Mouse (Mus musculus) Patski (cell line): ENCODE data around the gene Trnau1ap. TPM values are rescaled to one million over a fixed set of nuclear protein-coding genes. Genes with fewer than 3 reads are reported as not detected.
A peak's percentile ranks its signal among the peaks of the same experiment; 100 is the strongest.
"Not testable (repeated sequence)": the region's sequence is repeated elsewhere in the genome, so short reads cannot be mapped to it uniquely, and the experiment has no call there.

Experiments used
- ATAC-seq: fragments of 100-300 bp; one replicate; pipeline ENCODE4 v1.8.0; 2021
- CTCF ChIA-PET: fragments of 350-600 bp; sonication (Branson Sonifier 250); formaldehyde crosslinking; loops from one replicate; lab custom pipeline; 2022; ENCODE audit warnings: inconsistent platforms; lab: Charles Lee
- POLR2A ChIA-PET: fragments of 350-600 bp; sonication (Branson Sonifier 250); formaldehyde crosslinking; loops from one replicate; lab custom pipeline; 2022; ENCODE audit warnings: antibody characterized with exemption, inconsistent platforms; lab: Charles Lee
- DNase-seq: peaks from one replicate; pipeline ENCODE4 v3.0.0-alpha.2; 2011; ENCODE audit warnings: low read depth, low spot score
- H3K27me3 ChIP-seq: fragments of 371-371 bp; one replicate; pipeline ENCODE4 v1.5.1; 2021
- CTCF ChIP-seq: fragments of 100-300 bp; IDR thresholded peaks from one replicate; pipeline ENCODE4 v1.5.1; 2021
- in situ Hi-C: fragments of 300-500 bp; cut with MboI; formaldehyde crosslinking; loops from 3 replicates; pipeline ENCODE4 v1.11.1; 2018; ENCODE audit warnings: low pct_unique_long_range_greater_than_20kb, mixed read lengths
- polyA plus RNA-seq: library from polyadenylated mRNA; unstranded; gene quantifications from one replicate; pipeline ENCODE4 v1.2.3, GENCODE M21; 2021

The Trnau1ap gene
- polyA plus RNA-seq, 1 experiment from 2014 or later = 28.9 TPM

DNA sequence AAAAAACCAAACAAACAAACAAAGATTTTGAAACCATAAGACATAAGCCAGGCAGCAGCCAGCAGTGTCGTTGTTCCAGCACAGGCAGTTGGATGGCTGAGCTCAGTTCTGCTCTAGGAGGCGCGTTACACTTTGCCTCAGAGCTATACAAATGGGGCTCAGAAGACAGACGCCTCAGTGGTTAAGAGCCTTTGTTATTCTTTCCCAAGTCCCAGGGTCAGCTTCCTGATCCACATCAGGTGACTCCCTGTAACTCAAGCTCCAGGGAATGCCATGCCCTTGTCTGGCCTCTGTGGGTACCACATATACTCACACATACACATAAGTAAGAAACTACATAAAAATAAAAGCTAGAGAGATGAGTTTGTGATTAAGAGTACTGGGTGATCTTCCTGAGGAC is 38.3 kb downstream of the Trnau1ap start:
- POLR2A ChIA-PET = interaction anchor here (0.6 to 1.6 kb wide), 2 partner anchors 17 to 19 kb away, joined by 4 to 7 read pairs; partner anchors contain the start of gene Taf12
- DNase-seq (no peak), ATAC-seq (no peak)
- TF ChIP-seq CTCF = no peak
- no peaks in the 10 kb centered on the region for H3K27me3 ChIP-seq
- in situ Hi-C loops = loop anchor here (10.0 kb wide), 1 partner anchor 224 kb away; the partner anchor contains the start of gene Sesn2
- CTCF ChIA-PET = interaction anchor here (0.9 to 1.0 kb wide), 2 partner anchors 26 to 54 kb away, joined by 3 read pairs; no protein-coding TSS in a partner anchor

DNA sequence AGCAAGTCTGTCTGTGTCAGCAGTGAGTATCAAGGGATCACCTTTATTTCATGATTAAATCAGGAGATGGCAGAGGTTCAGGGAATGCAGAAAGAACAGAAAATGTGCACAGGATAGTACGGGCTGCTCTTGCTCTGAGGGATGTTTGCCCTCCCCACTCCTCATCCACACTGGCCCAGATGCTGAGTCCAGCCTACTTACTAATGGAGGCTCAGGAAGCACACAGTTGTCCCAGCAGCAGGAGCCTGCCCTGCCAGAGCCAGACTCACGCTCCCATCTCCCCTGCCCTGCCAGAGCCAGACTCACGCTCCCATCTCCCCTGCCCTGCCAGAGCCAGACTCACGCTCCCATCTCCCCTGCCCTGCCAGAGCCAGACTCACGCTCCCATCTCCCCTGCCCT is 40.5 kb downstream of the Trnau1ap start:
- in situ Hi-C loops, DNase-seq, CTCF ChIA-PET, POLR2A ChIA-PET, H3K27me3 ChIP-seq, ATAC-seq: not testable (repeated sequence)

DNA sequence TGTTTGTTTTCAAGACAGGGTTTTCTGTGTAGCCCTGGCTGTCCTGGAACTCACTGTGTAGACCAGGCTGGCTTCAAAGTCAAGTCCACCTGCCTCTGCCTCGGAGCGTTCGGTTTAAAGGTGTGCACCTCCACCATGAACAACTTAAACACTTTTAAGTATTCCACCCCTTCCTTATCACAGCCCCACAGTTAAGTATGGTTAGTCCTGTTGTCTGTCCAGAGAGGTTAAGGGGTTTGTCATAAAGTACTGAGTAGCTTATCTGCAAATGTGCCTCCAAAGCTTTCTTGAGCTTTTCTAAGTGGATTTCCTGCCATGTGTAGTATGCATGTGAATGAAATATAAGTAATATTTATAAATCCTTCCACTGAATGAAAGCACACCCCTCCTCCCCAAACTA is 53.4 kb downstream of the Trnau1ap start:
- no peak for TF ChIP-seq CTCF
- CTCF ChIA-PET = no interaction called here
- no peak for ATAC-seq
- in situ Hi-C loops = no loop called here
- no peak for DNase-seq
- POLR2A ChIA-PET = no interaction called here
- no peaks in the 10 kb centered on the region for H3K27me3 ChIP-seq

DNA sequence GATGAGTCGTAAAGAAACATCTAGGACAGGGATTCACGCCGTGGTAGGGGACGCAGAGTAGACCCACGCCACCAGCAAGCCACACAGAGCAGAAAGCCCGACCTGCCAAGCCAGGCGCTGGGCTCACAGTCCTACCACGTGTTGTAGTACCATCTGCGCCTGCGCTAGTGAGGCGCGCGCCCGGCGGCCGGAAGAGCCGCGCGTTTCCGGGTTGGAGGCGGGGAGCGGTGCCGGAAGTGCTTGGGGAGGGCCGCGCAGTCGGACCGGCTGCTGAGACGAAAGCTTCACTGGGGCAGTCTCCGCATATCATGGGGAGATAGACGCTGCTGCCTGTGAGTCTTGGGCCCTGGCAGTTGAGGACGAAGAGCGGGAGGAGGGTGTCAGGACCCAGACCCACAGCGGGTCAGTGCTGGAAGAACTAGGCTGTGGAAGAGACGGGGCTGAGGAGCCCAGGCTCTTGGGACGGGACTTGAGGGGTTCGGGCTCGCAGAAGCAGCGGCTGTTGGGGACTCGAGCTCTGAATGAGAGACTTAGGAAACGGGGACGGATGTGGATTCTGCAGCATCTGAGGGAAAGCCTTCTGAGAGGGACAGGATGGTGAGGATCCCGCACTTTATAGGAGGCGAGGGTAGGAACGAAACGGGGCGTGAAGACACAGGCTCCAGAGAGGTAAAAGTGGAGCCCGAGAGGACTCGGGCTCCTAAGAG is 55.0 kb downstream of the Trnau1ap start, which contains the start of gene Taf12:
Taf12 (plus strand) TSS at position 220 of the 707 bp plus-strand sequence.
- TF ChIP-seq CTCF = no peak
- no peaks in the 10 kb centered on the region for H3K27me3 ChIP-seq
- in situ Hi-C loops = no loop called here
- ChIA-PET POLR2A (interaction anchor here (0.6 to 1.7 kb wide), 5 partner anchors 17 to 240 kb away, joined by 3 to 4 read pairs (median 4); no protein-coding TSS in a partner anchor), CTCF (no interaction called here)
- DNase-seq = peak; percentile 48
- ATAC-seq = peak; percentile 84

DNA sequence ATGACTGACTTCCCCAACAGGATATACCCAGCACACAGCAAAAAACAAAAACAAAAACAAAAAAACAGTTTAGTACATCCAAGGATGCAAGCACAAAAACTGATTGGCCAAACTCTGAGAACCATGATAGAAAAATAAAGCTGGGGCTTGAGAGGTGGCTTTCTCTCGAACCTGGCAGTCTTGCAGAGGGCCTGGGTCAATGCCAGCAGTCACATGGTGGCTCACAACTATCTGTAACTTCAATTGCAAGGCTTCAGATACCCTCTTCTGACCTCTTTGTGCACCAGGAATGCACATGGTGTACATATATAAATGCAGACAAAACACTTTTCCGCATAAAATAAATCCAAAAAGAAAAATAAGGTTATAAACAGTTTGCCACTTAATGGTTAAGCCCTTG is 56.2 kb downstream of the Trnau1ap start:
- ATAC-seq = no peak
- TF ChIP-seq CTCF = no peak
- in situ Hi-C loops = no loop called here
- no peaks in the 10 kb centered on the region for H3K27me3 ChIP-seq
- DNase-seq = no peak
- ChIA-PET POLR2A (interaction anchor here (0.7 to 1.7 kb wide), 3 partner anchors 36 to 72 kb away, joined by 3 to 5 read pairs (median 4); no protein-coding TSS in a partner anchor), CTCF (no interaction called here)

DNA sequence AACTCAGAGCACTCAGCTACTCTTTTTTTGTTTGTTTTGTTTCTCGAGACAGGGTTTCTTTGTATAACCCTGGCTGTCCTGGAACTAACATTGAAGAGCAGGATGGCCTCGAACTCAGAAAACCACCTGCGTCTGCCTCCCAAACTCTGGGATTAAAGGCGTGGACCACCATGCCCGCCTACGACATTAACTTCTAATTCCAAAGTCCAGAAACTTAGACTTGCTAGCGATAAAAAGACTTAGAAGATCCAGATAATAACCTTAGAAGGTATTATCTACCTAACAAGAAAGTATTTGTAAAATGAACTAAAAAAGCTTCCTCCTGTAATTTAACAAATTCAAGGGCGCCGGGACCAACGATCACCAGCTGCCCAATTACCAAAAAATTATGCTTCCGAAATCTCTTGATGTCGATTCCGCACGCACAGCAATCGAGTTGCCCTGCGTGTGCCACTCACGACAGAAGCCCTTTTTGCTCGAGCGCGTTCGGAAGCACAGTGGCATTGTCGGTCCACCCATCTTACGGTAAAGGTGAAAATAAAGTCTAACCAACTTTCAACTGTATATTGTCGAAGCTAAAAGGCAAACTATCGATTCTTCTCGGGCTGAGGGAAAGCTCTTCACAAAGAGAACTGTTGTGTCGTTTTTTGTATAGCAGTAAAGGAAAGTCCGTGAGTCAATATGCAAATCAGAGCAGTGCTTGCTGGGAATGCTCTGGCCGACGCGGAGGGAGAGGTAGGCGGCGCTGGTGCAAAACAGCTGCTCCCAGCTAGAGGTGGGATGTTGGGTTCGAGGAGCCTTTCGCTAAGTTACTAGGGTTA is 59.4 kb downstream of the Trnau1ap start:
- no peaks in the 10 kb centered on the region for H3K27me3 ChIP-seq
- in situ Hi-C loops = loop anchor here (10.0 kb wide), 1 partner anchor 185 kb away; no protein-coding TSS in a partner anchor
- DNase-seq (peak; percentile 62), ATAC-seq (no peak)
- TF ChIP-seq CTCF = no peak
- POLR2A ChIA-PET = interaction anchor here (0.6 to 1.2 kb wide), 6 partner anchors 17 to 314 kb away, joined by 3 to 4 read pairs (median 3); no protein-coding TSS in a partner anchor
- CTCF ChIA-PET = interaction anchor here (1.0 kb wide), 1 partner anchor 39 kb away, joined by 3 read pairs; no protein-coding TSS in a partner anchor

DNA sequence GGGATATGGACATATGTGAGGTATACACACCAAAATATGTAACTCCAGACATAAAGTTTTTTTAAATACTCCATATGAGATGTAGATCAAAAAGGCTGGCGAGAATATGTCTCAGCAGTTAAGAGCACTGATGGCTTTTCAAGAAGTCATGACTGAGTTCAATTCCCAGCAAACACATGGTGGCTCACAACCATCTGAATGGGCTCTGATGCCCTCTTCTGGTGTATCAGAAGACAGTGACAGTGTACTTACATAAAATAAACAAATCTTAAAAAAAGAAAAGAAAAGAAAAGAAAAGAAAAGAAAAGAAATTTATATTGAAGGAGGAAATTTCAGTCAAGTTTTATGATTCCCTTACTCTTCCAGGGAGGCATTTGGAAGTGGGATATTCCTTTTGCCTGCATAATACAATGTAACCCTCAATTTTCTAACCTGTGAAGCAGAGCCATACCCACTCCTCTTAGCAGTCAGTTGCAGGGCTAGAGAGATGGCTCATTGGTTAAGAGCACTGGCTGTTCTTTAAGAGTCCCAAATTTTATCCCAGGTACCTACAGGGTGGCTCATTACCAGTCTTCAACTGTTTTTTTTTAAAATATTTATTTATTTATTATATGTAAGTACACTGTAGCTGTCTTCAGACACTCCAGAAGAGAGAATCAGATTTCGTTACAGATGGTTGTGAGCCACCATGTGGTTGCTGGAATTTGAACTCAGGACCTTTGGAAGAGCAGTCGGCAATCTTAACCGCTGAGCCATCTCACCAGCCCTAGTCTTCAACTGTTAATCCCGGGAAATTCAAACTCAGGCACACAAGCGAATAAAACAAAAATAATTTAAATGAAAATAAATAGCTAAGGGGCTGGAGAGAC is 60.2 kb downstream of the Trnau1ap start:
- no peaks in the 10 kb centered on the region for H3K27me3 ChIP-seq
- CTCF ChIA-PET = interaction anchor here (1.0 kb wide), 1 partner anchor 40 kb away, joined by 3 read pairs; no protein-coding TSS in a partner anchor
- no peak for DNase-seq
- POLR2A ChIA-PET = interaction anchor here (0.6 to 1.2 kb wide), 3 partner anchors 18 to 245 kb away, joined by 3 to 4 read pairs (median 3); no protein-coding TSS in a partner anchor
- peak; percentile 53 for TF ChIP-seq CTCF
- in situ Hi-C loops = loop anchor here (10.0 kb wide), 1 partner anchor 184 kb away; no protein-coding TSS in a partner anchor
- ATAC-seq = no peak

DNA sequence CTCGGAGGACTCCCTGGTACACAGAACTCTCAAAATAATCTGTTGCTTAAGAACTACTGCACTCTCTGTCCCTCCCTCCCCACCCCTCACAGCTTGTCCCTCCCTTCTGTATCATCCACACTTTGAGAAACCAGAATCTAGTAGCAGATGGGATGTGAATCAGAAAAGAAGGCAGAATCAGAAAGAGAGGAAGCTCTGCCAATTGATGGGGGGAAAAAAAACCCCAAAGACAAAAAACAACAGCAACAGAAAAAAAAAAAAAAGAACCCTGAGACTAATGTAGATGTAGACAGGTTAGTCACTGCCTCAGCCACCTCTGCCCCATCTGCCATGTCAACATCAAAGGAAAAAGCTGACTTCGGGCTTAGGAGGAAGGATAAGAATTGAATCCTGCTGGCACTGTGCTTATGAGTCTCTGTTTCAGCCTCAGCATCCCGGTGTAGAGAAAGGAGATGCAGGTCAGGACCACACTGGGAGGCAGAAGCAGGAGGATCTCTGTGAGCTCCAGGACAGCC is 62.4 kb downstream of the Trnau1ap start:
- no peak for TF ChIP-seq CTCF
- CTCF ChIA-PET = interaction anchor here (1.3 kb wide), 1 partner anchor 89 kb away, joined by 4 read pairs; no protein-coding TSS in a partner anchor

DNA sequence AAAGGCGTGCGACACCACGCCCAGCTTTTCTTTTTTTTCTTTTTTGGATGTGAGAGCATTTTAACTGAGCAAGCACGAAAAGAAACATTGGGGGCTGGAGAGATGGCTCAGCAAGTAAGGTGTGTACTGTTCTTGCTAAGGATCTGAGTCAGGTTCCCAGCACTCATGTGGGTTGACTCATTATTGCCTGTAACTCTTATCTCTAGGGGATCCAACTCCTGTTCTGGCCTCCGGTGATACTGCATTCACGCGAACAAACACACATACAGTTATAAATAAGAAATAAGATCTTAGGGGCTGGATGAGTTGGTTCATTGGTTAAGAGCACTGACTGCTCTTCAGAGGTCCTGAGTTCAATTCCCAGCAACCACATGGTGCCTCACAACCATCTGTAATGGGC is 66.0 kb downstream of the Trnau1ap start:
- in situ Hi-C loops = loop anchor here (10.0 kb wide), 1 partner anchor 179 kb away; no protein-coding TSS in a partner anchor
- POLR2A ChIA-PET = no interaction called here
- ATAC-seq (no peak), DNase-seq (no peak)
- H3K27me3 ChIP-seq = no peaks in the 10 kb centered on the region
- CTCF ChIA-PET = interaction anchor here (1.1 kb wide), 1 partner anchor 84 kb away, joined by 4 read pairs; no protein-coding TSS in a partner anchor
- TF ChIP-seq CTCF = no peak

More for the DNA sequence above, 62.4 kb downstream of the Trnau1ap start:
- in situ Hi-C loops = loop anchor here (10.0 kb wide), 1 partner anchor 182 kb away; no protein-coding TSS in a partner anchor
- no peaks in the 10 kb centered on the region for H3K27me3 ChIP-seq
- POLR2A ChIA-PET = interaction anchor here (0.6 kb wide), 1 partner anchor 53 kb away, joined by 3 read pairs; no protein-coding TSS in a partner anchor
- DNase-seq (no peak), ATAC-seq (no peak)
